Mouse (Mus musculus) lung, embryonic 14.5 days (tissue): ENCODE measurements at regions not wholly inside any gene's neighbourhood (a gene's known extent, or its start where the extent isn't known, plus 50 kb on each side); places are given as distances from the start of the nearest gene placed in this dataset.
A peak's percentile ranks its signal among the peaks of the same experiment; 100 is the strongest.

ENCODE experiments used
- ATAC-seq: fragments of 200-750 bp; cut with Nextera tagmentation; 2 replicates; pipeline ENCODE4 v1.8.0; 2017; ENCODE audit warnings: mild to moderate bottlenecking, moderate TSS enrichment, moderate library complexity; ENCODE audit not compliant: insufficient read depth
- DNase-seq: peaks from one replicate; pipeline ENCODE4 v3.0.0-alpha.2; 2015
- H3K27ac ChIP-seq: fragments of 300-500 bp; sonication (generic); 2 replicates; pipeline ENCODE4 v1.5.1; 2014; ENCODE audit warnings: low read depth, mild to moderate bottlenecking, moderate library complexity
- H3K27me3 ChIP-seq: fragments of 300-500 bp; sonication (generic); 2 replicates; pipeline ENCODE4 v1.6.1; 2014; ENCODE audit warnings: low read length, control low read depth; ENCODE audit not compliant: insufficient read depth
- H3K36me3 ChIP-seq: fragments of 300-500 bp; sonication (generic); 2 replicates; pipeline ENCODE4 v1.6.1; 2014; ENCODE audit warnings: control low read depth; ENCODE audit not compliant: insufficient read depth
- H3K4me1 ChIP-seq: fragments of 300-500 bp; sonication (generic); 2 replicates; pipeline ENCODE4 v1.6.1; 2014; ENCODE audit warnings: antibody characterized with exemption, control low read depth; ENCODE audit not compliant: insufficient read depth
- H3K4me2 ChIP-seq: fragments of 300-500 bp; sonication (generic); 2 replicates; pipeline ENCODE4 v1.6.1; 2014; ENCODE audit warnings: mild to moderate bottlenecking
- H3K4me3 ChIP-seq: fragments of 300-500 bp; sonication (generic); 2 replicates; pipeline ENCODE4 v1.5.1; 2014; ENCODE audit warnings: low read depth, low read length
- H3K9ac ChIP-seq: fragments of 300-500 bp; sonication (generic); 2 replicates; pipeline ENCODE4 v1.6.1; 2014
- H3K9me3 ChIP-seq: fragments of 300-500 bp; sonication (generic); 2 replicates; pipeline ENCODE4 v1.6.1; 2016; ENCODE audit warnings: low read depth, low read length, control low read depth
- CTCF ChIP-seq: IDR thresholded peaks from 2 replicates; pipeline ENCODE4 v1.5.1; 2016; ENCODE audit warnings: antibody characterized with exemption, low read depth
- WGBS: fragments of 180-500 bp; shearing (Covaris S2); extraction: QIAGEN DNeasy Blood & Tissue Kit; methylation state at CpG from one replicate; pipeline ENCODE4 v1.1.7; 2014; 5-methylcytosine and 5-hydroxymethylcytosine counted together

- WGBS = 35% methylated on average over 13 of the region's 13 CpGs
- Histone ChIP-seq H3K9ac (no peak overlapping the region), H3K4me3 (no peak overlapping the region), H3K36me3 (no peaks in the 10 kb centered on the region), H3K4me2 (no peak overlapping the region), H3K27ac (no peak overlapping the region), H3K27me3 (no peaks in the 10 kb centered on the region), H3K9me3 (no peaks in the 10 kb centered on the region), H3K4me1 (peaks cover 4% of the 10 kb centered on the region; the same call in 1 of the 2 replicates)
- DNase-seq (peak; percentile 34), ATAC-seq (no peak)
- no peak for TF ChIP-seq CTCF
Observed at GRCm38 (mm10) chr9:43988981-43989860, 54.0 kb upstream of the Thy1 start.

GRCm38 (mm10) chr9:43990124-43990523 is 53.1 kb upstream of the Thy1 start:
- Histone ChIP-seq H3K27me3 (no peaks in the 10 kb centered on the region), H3K4me1 (peaks cover 4% of the 10 kb centered on the region; the same call in 1 of the 2 replicates), H3K4me3 (no peak overlapping the region), H3K9me3 (no peaks in the 10 kb centered on the region), H3K9ac (no peak overlapping the region), H3K36me3 (no peaks in the 10 kb centered on the region), H3K27ac (no peak overlapping the region), H3K4me2 (no peak overlapping the region)
- 71% methylated on average over 11 of the region's 11 CpGs for WGBS
- DNase-seq = peak; percentile 19
- no peak for TF ChIP-seq CTCF
- no peak for ATAC-seq

DNA sequence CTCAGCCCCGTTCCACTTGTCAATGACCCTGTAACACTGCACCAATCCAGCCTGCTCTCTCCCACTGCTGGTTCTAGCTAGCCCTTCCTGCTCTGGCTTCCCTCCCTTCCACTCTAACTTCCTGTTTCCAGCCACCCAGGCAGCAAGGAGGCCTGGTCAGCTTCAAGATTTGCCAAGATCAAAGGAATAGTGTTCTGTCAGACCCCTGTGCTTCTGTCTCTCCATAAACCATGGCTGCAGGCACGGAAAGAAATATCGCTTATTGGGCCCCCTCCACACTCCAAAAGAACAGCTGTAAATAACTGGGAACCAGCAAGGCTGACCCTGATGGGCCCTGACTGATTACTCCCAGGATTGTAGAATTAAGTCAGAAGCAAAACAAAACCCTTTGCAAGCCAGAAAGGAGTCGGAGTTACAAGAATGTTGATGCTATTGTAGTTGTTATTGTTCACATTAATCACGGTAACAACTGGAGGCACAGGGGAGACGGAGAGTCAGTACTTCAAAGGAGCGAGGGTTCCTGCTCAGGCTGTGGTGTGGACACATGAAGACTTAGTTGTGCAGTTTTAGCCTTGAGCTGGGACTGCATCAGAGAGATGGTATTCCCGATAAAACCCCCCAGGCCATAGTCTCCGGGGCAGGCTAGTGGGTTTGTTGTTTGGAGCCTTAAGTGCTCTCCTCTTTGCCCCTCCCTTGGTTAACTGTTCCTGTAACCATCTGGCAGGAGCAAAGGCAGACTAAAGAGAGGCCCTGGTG is 49.8 kb upstream of the Thy1 start:
- no peaks in the 10 kb centered on the region for H3K9me3 ChIP-seq
- peak; percentile 33 for DNase-seq
- peak overlapping the region; percentile 54 for H3K27ac ChIP-seq
- no peak overlapping the region for H3K4me3 ChIP-seq
- H3K4me2 ChIP-seq = no peak overlapping the region
- H3K4me1 ChIP-seq = peaks cover 4% of the 10 kb centered on the region; the same call in 1 of the 2 replicates
- H3K27me3 ChIP-seq = no peaks in the 10 kb centered on the region
- 12% methylated on average over 9 of the region's 9 CpGs for WGBS
- TF ChIP-seq CTCF = no peak
- H3K36me3 ChIP-seq = no peaks in the 10 kb centered on the region
- H3K9ac ChIP-seq = no peak overlapping the region
- ATAC-seq = peak; percentile 24; the same call in 1 of the 2 replicates
